In the genomic region with DNA sequence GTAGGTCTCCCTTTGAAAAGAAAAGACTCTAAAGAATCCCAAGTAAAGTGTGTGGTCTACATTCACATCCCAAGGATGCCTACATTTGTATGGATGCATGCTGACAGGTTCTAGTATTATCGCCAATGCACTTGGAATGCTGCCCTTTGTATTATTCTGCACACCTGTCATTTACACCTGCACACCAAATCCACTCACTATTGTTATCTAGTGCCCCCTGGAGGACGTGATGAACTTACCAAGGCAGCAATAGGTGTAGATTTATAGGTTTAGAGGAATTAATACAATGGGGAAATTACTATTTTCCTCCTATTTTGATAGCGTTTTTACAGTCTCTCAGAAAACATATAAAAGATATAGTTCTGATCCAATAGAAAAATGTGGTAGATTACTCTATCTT, we compare ENCODE assay signal across 12 mouse cellular contexts. TPM values are rescaled to one million over a fixed set of nuclear protein-coding genes. Genes with fewer than 3 reads are reported as not detected.
DNase-seq lines count a peak whose midpoint lies in the region; ATAC-seq and TF ChIP-seq lines count a peak whose summit lies in the region.
"Had no signal": no experiment of that assay in that cellular context is flagged by ENCODE, and none has a peak within 500 bp of the region (broad histone marks: within the 10 kb centered on the region; RNA-seq: fewer than 3 reads in every experiment).

No protein-coding gene starts in this region.

- H3K9me3 ChIP-seq in kidney, embryonic 14.5 days (ENCODE audit: control insufficient read depth, low read length) = no peaks in the 10 kb centered on the region
- H3K9me3 ChIP-seq in hindbrain, embryonic 14.5 days (ENCODE audit: control insufficient read depth, low read length) = no peaks in the 10 kb centered on the region
- H3K9me3 ChIP-seq: hindbrain, embryonic 10.5 days; limb, embryonic 15.5 days; midbrain, embryonic 10.5 days had no signal

- TF ChIP-seq CTCF in kidney, adult 2 months (conservative IDR thresholded peaks at IDR 0.05; ENCODE audit: insufficient read depth, insufficient read length, low read depth, low read length) = peak; percentile 25; the same call in 1 of the 2 replicates

- no peak overlapping the region for H3K9ac ChIP-seq in kidney, embryonic 14.5 days (ENCODE audit: low read depth, low read length)
- H3K9ac ChIP-seq in hindbrain, embryonic 14.5 days = no peak overlapping the region
- H3K9ac ChIP-seq: limb, embryonic 15.5 days had no signal

- H3K4me1 ChIP-seq in kidney, adult 2 months (ENCODE audit: control insufficient read depth, insufficient read depth, low read length) = no peaks in the 10 kb centered on the region
- H3K4me1 ChIP-seq in kidney, embryonic 14.5 days (ENCODE audit: control insufficient read depth, insufficient read depth, low read length) = no peaks in the 10 kb centered on the region
- no peaks in the 10 kb centered on the region for H3K4me1 ChIP-seq in hindbrain, embryonic 14.5 days (replicated peaks; ENCODE audit: control insufficient read depth, insufficient read depth, low read length)
- H3K4me1 ChIP-seq: hindbrain, embryonic 10.5 days; limb, embryonic 15.5 days; midbrain, embryonic 10.5 days had no signal

- DNase-seq in kidney, adult 2 months = peak; percentile 21
- DNase-seq in 416B (ENCODE audit: low read depth) (peak; percentile 12), ES-CJ7 (ENCODE audit: low read depth, low spot score) (peak; percentile 56)
- DNase-seq in cerebellum, adult 9-11 months = peak; percentile 57
- no peak for DNase-seq in testis, postnatal 10 days (ENCODE audit: low spot score)
- no peak for DNase-seq in testis, postnatal 14 days (ENCODE audit: low spot score)
- DNase-seq in hindbrain, embryonic 14.5 days (ENCODE audit: low spot score) = no peak
- DNase-seq: gastrocnemius, postnatal 36 days had no signal

- 32% methylated on average over 3 of the region's 3 CpGs for WGBS in kidney, adult 2 months
- WGBS in kidney, embryonic 14.5 days = 33% methylated on average over 3 of the region's 3 CpGs
- WGBS in hindbrain, embryonic 14.5 days = 48% methylated on average over 3 of the region's 3 CpGs

- no peak for TF ChIP-seq POLR2A in kidney, adult 2 months (IDR thresholded peaks at IDR 0.05; ENCODE audit: low read depth, low read length)

- H3K27ac ChIP-seq in kidney, adult 2 months (ENCODE audit: insufficient read depth, low read depth, low read length) = no peak overlapping the region
- H3K27ac ChIP-seq in kidney, embryonic 14.5 days (ENCODE audit: low read depth, low read length) = no peak overlapping the region
- H3K27ac ChIP-seq in hindbrain, embryonic 14.5 days = no peak overlapping the region
- H3K27ac ChIP-seq: hindbrain, embryonic 10.5 days; limb, embryonic 15.5 days; midbrain, embryonic 10.5 days had no signal

- H3K27me3 ChIP-seq in kidney, adult 2 months (replicated peaks; ENCODE audit: control insufficient read depth, insufficient read depth, low read length) = no peaks in the 10 kb centered on the region
- H3K27me3 ChIP-seq in kidney, embryonic 14.5 days (ENCODE audit: control insufficient read depth, insufficient read depth, low read length) = no peaks in the 10 kb centered on the region
- no peaks in the 10 kb centered on the region for H3K27me3 ChIP-seq in hindbrain, embryonic 14.5 days (ENCODE audit: control insufficient read depth, insufficient read depth, low read length)
- H3K27me3 ChIP-seq: limb, embryonic 15.5 days had no signal

- no peak for ATAC-seq in kidney, embryonic 14.5 days (ENCODE audit: low FRiP score, low TSS enrichment)
- no peak for ATAC-seq in hindbrain, embryonic 14.5 days (ENCODE audit: low FRiP score)

- H3K4me2 ChIP-seq in kidney, embryonic 14.5 days (replicated peaks; ENCODE audit: low read depth, low read length) = no peak overlapping the region
- H3K4me2 ChIP-seq in hindbrain, embryonic 14.5 days (replicated peaks) = no peak overlapping the region
- H3K4me2 ChIP-seq: limb, embryonic 15.5 days had no signal

- H3K36me3 ChIP-seq in kidney, adult 2 months (ENCODE audit: control insufficient read depth, insufficient read depth, low read length) = no peaks in the 10 kb centered on the region
- H3K36me3 ChIP-seq in kidney, embryonic 14.5 days (ENCODE audit: control insufficient read depth, insufficient read depth, low read length) = no peaks in the 10 kb centered on the region
- H3K36me3 ChIP-seq in hindbrain, embryonic 14.5 days (replicated peaks; ENCODE audit: control insufficient read depth, insufficient read depth) = no peaks in the 10 kb centered on the region
- H3K36me3 ChIP-seq: hindbrain, embryonic 10.5 days; limb, embryonic 15.5 days; midbrain, embryonic 10.5 days had no signal

- H3K4me3 ChIP-seq in kidney, adult 2 months (ENCODE audit: insufficient read depth, low read depth, low read length) = no peak overlapping the region
- H3K4me3 ChIP-seq in kidney, embryonic 14.5 days (ENCODE audit: low read length) = no peak overlapping the region
- no peak overlapping the region for H3K4me3 ChIP-seq in hindbrain, embryonic 14.5 days (replicated peaks; ENCODE audit: low read length)
- H3K4me3 ChIP-seq: hindbrain, embryonic 10.5 days; limb, embryonic 15.5 days; midbrain, embryonic 10.5 days had no signal

RNA-seq across cellular contexts. Expression of a gene that starts 31.7 kb away (rescaled TPM):
- 0.20 TPM in 1 of 2 replicates, not detected in the other for polyA plus RNA-seq in kidney, adult 2 months (2012; rRNA removed)
- polyA plus RNA-seq in kidney, embryonic 14.5 days (2014; fragmentation: Nextera tagmentation; extraction: Ambion mirVana) = not detected in 2 replicates
- 0.25 TPM in 2 replicates for polyA plus RNA-seq in hindbrain, embryonic 14.5 days (2014; fragmentation: Nextera tagmentation; extraction: Ambion mirVana)

Comparison
In these comparisons a context has a peak if more than half of its experiments do, and no peak if none do; other contexts are left out.
1. DNase-seq: peak in kidney, adult 2 months (single experiment), 416B (single experiment), ES-CJ7 (single experiment) and cerebellum, adult 9-11 months (single experiment); none in testis, postnatal 10 days (single experiment), testis, postnatal 14 days (single experiment) and hindbrain, embryonic 14.5 days (single experiment).